Mouse (Mus musculus) limb, embryonic 12.5 days (tissue): ENCODE measurements at regions not wholly inside any gene's neighbourhood (a gene's known extent, or its start where the extent isn't known, plus 50 kb on each side); places are given as distances from the start of the nearest gene placed in this dataset.

Experiments
- ATAC-seq: fragments of 200-750 bp; cut with Nextera tagmentation; 2 replicates; pipeline ENCODE4 v1.8.0; 2017; ENCODE audit warnings: low read depth, moderate TSS enrichment; ENCODE audit not compliant: insufficient number of reproducible peaks, insufficient read depth, low FRiP score, low TSS enrichment
- H3K27ac ChIP-seq: fragments of 300-500 bp; sonication (generic); 2 replicates; pipeline ENCODE4 v1.5.1; 2016; ENCODE audit warnings: mild to moderate bottlenecking, moderate library complexity
- H3K27me3 ChIP-seq: fragments of 300-500 bp; sonication (generic); 2 replicates; pipeline ENCODE4 v1.6.1; 2016; ENCODE audit warnings: mild to moderate bottlenecking, moderate library complexity
- H3K36me3 ChIP-seq: fragments of 300-500 bp; sonication (generic); 2 replicates; pipeline ENCODE4 v1.6.1; 2016; ENCODE audit warnings: mild to moderate bottlenecking, moderate library complexity
- H3K4me1 ChIP-seq: fragments of 300-500 bp; sonication (generic); replicated peaks from 2 replicates; pipeline ENCODE4 v1.6.1; 2016
- H3K4me2 ChIP-seq: fragments of 300-500 bp; sonication (generic); 2 replicates; pipeline ENCODE4 v1.6.1; 2016; ENCODE audit warnings: mild to moderate bottlenecking, moderate library complexity
- H3K4me3 ChIP-seq: fragments of 300-500 bp; sonication (generic); replicated peaks from 2 replicates; pipeline ENCODE4 v1.5.1; 2016; ENCODE audit warnings: mild to moderate bottlenecking
- H3K9ac ChIP-seq: fragments of 300-500 bp; sonication (generic); replicated peaks from 2 replicates; pipeline ENCODE4 v1.6.1; 2016; ENCODE audit warnings: mild to moderate bottlenecking, moderate library complexity
- H3K9me3 ChIP-seq: fragments of 300-500 bp; sonication (generic); 2 replicates; pipeline ENCODE4 v1.6.1; 2016; ENCODE audit warnings: mild to moderate bottlenecking, moderate library complexity
- WGBS: fragments of 180-500 bp; shearing (Covaris S2); methylation state at CpG from one replicate; pipeline ENCODE4 v1.1.7; 2016; 5-methylcytosine and 5-hydroxymethylcytosine counted together

DNA sequence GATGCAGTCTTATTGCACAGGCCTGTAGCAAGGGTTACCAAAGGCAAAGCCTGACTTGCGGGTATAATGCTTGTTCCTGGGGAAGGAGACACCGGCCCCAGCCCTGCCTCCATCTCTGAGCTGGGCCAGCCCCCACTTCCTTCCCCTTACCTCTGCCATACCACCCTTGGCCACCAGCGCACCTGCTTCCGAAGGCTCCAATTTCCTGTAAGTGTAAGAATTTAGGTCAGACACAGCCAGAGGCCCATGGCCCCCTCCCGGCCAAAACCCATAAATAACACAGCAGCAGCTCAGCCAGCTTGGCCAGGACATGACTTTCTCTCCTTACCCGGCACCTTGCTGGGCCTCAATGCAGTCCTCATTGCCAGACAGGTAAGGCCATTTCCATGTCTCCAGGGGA lies 88.2 kb upstream of the Wnt4 start:
- Histone ChIP-seq H3K4me2 (no peak overlapping the region), H3K4me3 (no peak overlapping the region), H3K9ac (no peak overlapping the region), H3K27ac (no peak overlapping the region), H3K36me3 (no peaks in the 10 kb centered on the region), H3K9me3 (no peaks in the 10 kb centered on the region), H3K4me1 (peaks cover 57% of the 10 kb centered on the region), H3K27me3 (no peaks in the 10 kb centered on the region)
- ATAC-seq = no peak
- 29% methylated on average over 6 of the region's 6 CpGs for WGBS

- ATAC-seq = no peak
- 74% methylated on average over 3 of the region's 3 CpGs for WGBS
- Histone ChIP-seq H3K4me1 (peaks cover 68% of the 10 kb centered on the region), H3K36me3 (no peaks in the 10 kb centered on the region), H3K9me3 (no peaks in the 10 kb centered on the region), H3K27me3 (no peaks in the 10 kb centered on the region), H3K4me3 (no peak overlapping the region), H3K4me2 (no peak overlapping the region), H3K27ac (no peak overlapping the region), H3K9ac (no peak overlapping the region)
Measured at GRCm38 (mm10) chr4:137187592-137187991, 89.7 kb upstream of the Wnt4 start.

DNA sequence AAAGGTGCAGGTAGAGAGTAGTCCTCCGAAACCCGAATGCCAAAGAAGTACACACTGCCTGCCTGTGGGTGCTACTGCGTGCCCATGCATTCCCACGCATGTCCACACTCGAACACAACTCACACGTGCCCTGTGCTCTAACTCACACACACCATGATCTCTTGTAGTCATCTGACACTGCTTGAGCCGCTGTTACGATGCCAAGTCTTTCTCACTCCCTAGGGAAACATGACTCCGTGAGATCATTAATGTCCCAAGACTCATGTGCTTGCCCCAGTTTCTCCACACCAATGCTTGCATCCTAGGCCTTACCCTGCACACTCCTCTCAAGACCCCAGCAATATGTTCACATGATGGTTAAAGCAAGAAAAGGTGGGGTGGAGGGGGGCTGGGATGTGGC lies 90.2 kb upstream of the Wnt4 start:
- no peaks in the 10 kb centered on the region for H3K36me3 ChIP-seq
- 80% methylated on average over 9 of the region's 9 CpGs for WGBS
- no peak for ATAC-seq
- H3K27me3 ChIP-seq = no peaks in the 10 kb centered on the region
- no peak overlapping the region for H3K9ac ChIP-seq
- H3K9me3 ChIP-seq = no peaks in the 10 kb centered on the region
- H3K27ac ChIP-seq = no peak overlapping the region
- peaks cover 73% of the 10 kb centered on the region for H3K4me1 ChIP-seq
- no peak overlapping the region for H3K4me3 ChIP-seq
- H3K4me2 ChIP-seq = no peak overlapping the region

DNA sequence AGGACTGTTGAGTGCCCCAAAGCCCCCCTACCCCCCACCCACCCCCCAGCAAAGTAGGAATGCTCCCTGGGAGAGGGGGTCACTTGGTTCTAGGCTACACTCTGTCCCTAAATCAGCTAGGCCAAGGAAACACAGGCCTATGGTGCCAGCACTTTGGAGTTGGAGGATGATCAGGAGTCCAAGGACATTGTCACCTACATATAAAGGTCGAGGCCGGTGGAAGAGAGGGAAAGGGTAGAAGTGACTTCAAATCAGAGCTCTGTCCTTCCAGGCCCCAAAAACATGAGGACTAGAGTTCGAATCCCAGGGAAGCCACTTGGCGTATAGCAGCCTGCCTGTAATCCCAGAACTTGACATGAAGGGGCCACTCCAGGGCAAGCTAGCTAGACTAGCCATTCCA lies 92.3 kb upstream of the Wnt4 start:
- H3K36me3 ChIP-seq = no peaks in the 10 kb centered on the region
- no peaks in the 10 kb centered on the region for H3K27me3 ChIP-seq
- H3K4me1 ChIP-seq = peaks cover 57% of the 10 kb centered on the region
- H3K4me3 ChIP-seq = no peak overlapping the region
- 95% methylated on average over 4 of the region's 4 CpGs for WGBS
- no peak overlapping the region for H3K27ac ChIP-seq
- no peaks in the 10 kb centered on the region for H3K9me3 ChIP-seq
- ATAC-seq = no peak
- no peak overlapping the region for H3K4me2 ChIP-seq
- H3K9ac ChIP-seq = no peak overlapping the region

- no peak overlapping the region for H3K9ac ChIP-seq
- no peak overlapping the region for H3K4me2 ChIP-seq
- no peak for ATAC-seq
- WGBS = 57% methylated on average over 10 of the region's 10 CpGs
- H3K27me3 ChIP-seq = no peaks in the 10 kb centered on the region
- H3K4me1 ChIP-seq = peaks cover 40% of the 10 kb centered on the region
- no peak overlapping the region for H3K4me3 ChIP-seq
- H3K36me3 ChIP-seq = no peaks in the 10 kb centered on the region
- peak overlapping the region; percentile 66 for H3K27ac ChIP-seq
- no peaks in the 10 kb centered on the region for H3K9me3 ChIP-seq
Measured at GRCm38 (mm10) chr4:137183181-137183850, 94.0 kb upstream of the Wnt4 start.

- no peak for ATAC-seq
- Histone ChIP-seq H3K27me3 (no peaks in the 10 kb centered on the region), H3K4me3 (no peak overlapping the region), H3K27ac (peak overlapping the region; percentile 66), H3K9me3 (no peaks in the 10 kb centered on the region), H3K4me2 (no peak overlapping the region), H3K36me3 (no peaks in the 10 kb centered on the region), H3K9ac (no peak overlapping the region), H3K4me1 (peaks cover 39% of the 10 kb centered on the region)
- 47% methylated on average over 14 of the region's 14 CpGs for WGBS
Measured at GRCm38 (mm10) chr4:137182547-137182946, 94.7 kb upstream of the Wnt4 start.

DNA sequence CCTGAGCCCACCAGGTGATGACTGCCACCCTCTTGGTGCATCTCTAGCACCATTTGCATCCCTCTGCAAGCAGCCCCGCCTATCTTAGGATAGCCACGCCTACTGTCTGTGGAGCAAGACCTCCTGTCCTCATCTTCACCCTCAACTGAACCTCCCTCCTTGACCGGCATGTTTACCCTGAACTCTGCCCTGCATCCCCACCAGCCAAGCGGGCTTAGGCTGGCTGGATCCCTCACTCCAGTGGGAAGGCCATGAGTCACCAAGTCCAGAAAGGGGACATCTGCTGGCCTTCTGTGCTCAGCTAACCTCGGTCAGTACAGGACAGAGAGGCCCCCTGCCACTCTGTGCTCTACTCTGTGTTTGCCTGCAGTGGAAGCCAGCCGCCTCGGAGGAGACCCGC lies 96.0 kb upstream of the Wnt4 start:
- H3K4me2 ChIP-seq = no peak overlapping the region
- peaks cover 31% of the 10 kb centered on the region for H3K4me1 ChIP-seq
- H3K27me3 ChIP-seq = 0 out of 2 replicates have a peak, but pooled peaks cover 3% of the 10 kb centered on the region
- WGBS = 58% methylated on average over 8 of the region's 8 CpGs
- ATAC-seq = no peak
- no peaks in the 10 kb centered on the region for H3K9me3 ChIP-seq
- H3K27ac ChIP-seq = no peak overlapping the region
- no peaks in the 10 kb centered on the region for H3K36me3 ChIP-seq
- no peak overlapping the region for H3K4me3 ChIP-seq
- H3K9ac ChIP-seq = no peak overlapping the region

GRCm38 (mm10) chr4:137180083-137180482 lies 97.2 kb upstream of the Wnt4 start:
- no peak for ATAC-seq
- no peaks in the 10 kb centered on the region for H3K36me3 ChIP-seq
- H3K4me2 ChIP-seq = no peak overlapping the region
- H3K9ac ChIP-seq = no peak overlapping the region
- 81% methylated on average over 2 of the region's 2 CpGs for WGBS
- H3K4me1 ChIP-seq = peaks cover 30% of the 10 kb centered on the region
- no peak overlapping the region for H3K27ac ChIP-seq
- H3K9me3 ChIP-seq = no peaks in the 10 kb centered on the region
- H3K4me3 ChIP-seq = no peak overlapping the region
- H3K27me3 ChIP-seq = 0 out of 2 replicates have a peak, but pooled peaks cover 3% of the 10 kb centered on the region

DNA sequence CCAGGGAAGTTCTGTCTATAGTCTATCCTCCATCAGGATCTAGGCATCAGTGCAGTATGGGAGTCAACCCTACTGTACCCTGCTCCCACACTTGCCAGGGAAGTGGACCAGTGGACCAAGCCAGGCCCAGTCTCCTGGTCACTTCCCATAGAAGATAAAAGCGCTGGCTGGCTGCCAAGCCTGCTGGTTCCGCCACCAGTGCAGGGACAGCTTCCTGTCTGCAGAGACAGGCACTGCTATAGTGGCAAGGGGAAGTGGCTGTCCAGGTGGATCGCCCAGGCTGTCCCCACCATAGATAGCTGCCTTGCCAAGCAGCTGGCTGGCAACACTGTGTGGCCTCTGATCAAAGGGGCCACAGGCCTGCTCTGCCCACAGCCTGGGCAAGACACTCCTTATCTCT lies 98.5 kb upstream of the Wnt4 start:
- no peak for ATAC-seq
- peaks cover 17% of the 10 kb centered on the region for H3K4me1 ChIP-seq
- 0 out of 2 replicates have a peak, but pooled peaks cover 3% of the 10 kb centered on the region for H3K27me3 ChIP-seq

GRCm38 (mm10) chr4:137164933-137165332 lies 112.4 kb upstream of the Wnt4 start:
- H3K27ac ChIP-seq = no peak overlapping the region
- peak overlapping the region; percentile 52 for H3K4me2 ChIP-seq

More for the DNA sequence above, 98.5 kb upstream of the Wnt4 start:
- Histone ChIP-seq H3K4me3 (no peak overlapping the region), H3K4me2 (no peak overlapping the region), H3K9me3 (no peaks in the 10 kb centered on the region), H3K9ac (no peak overlapping the region), H3K36me3 (no peaks in the 10 kb centered on the region), H3K27ac (no peak overlapping the region)
- 73% methylated on average over 3 of the region's 3 CpGs for WGBS

GRCm38 (mm10) chr4:137164429-137164828 lies 112.9 kb upstream of the Wnt4 start:
- peaks cover 5% of the 10 kb centered on the region; the same call in 1 of the 2 replicates for H3K4me1 ChIP-seq
- H3K9ac ChIP-seq = no peak overlapping the region
- ATAC-seq = no peak
- peak overlapping the region; percentile 52 for H3K4me2 ChIP-seq
- peaks cover 34% of the 10 kb centered on the region for H3K27me3 ChIP-seq
- peak overlapping the region; percentile 20; the same call in 1 of the 2 replicates for H3K4me3 ChIP-seq
- H3K27ac ChIP-seq = no peak overlapping the region
- H3K9me3 ChIP-seq = no peaks in the 10 kb centered on the region
- WGBS = 4% methylated on average over 12 of the region's 12 CpGs
- no peaks in the 10 kb centered on the region for H3K36me3 ChIP-seq

More at GRCm38 (mm10) chr4:137164933-137165332, 112.4 kb upstream of the Wnt4 start:
- WGBS = 29% methylated on average over 9 of the region's 9 CpGs
- Histone ChIP-seq H3K9ac (no peak overlapping the region), H3K36me3 (no peaks in the 10 kb centered on the region), H3K4me1 (peaks cover 5% of the 10 kb centered on the region; the same call in 1 of the 2 replicates), H3K27me3 (peaks cover 34% of the 10 kb centered on the region), H3K4me3 (peak overlapping the region; percentile 20; the same call in 1 of the 2 replicates), H3K9me3 (no peaks in the 10 kb centered on the region)
- no peak for ATAC-seq

DNA sequence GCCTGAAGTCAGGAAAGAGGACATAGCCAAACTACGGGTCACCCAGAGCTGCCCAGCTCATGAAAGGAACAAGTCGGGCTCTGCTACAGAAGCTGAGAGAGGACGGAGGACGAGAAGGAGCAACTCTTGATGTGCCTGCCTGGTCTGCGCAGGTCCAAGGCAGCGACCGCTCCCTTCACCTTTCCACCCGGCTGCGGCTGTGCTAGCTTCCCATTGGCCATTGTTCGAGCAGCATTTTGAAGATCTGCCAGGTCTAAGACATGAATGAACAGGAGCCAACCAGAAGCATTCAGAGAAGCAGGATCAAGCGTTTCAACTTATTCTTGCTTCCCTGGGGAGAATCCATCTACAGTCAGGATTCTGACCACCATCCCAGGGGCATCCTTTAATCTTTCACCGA lies 113.3 kb upstream of the Wnt4 start:
- no peak overlapping the region for H3K9ac ChIP-seq
- no peaks in the 10 kb centered on the region for H3K36me3 ChIP-seq
- peaks cover 5% of the 10 kb centered on the region; the same call in 1 of the 2 replicates for H3K4me1 ChIP-seq
- WGBS = 61% methylated on average over 12 of the region's 12 CpGs
- H3K4me3 ChIP-seq = no peak overlapping the region
- ATAC-seq = no peak
- peaks cover 34% of the 10 kb centered on the region for H3K27me3 ChIP-seq
- H3K9me3 ChIP-seq = no peaks in the 10 kb centered on the region
- no peak overlapping the region for H3K27ac ChIP-seq
- peak overlapping the region; percentile 52; the same call in 1 of the 2 replicates for H3K4me2 ChIP-seq
